Mouse (Mus musculus): ENCODE measurements at regions not wholly inside any gene's neighbourhood (a gene's known extent, or its start where the extent isn't known, plus 50 kb on each side); places are given as distances from the start of the nearest gene placed in this dataset.

GRCm38 (mm10) chr10:45890088-45890626 is 312.5 kb downstream of the Hace1 start:
- no peak overlapping the region for H3K9ac ChIP-seq
- 87% methylated on average over 9 of the region's 9 CpGs for WGBS
- H3K36me3 ChIP-seq (ENCODE audit: poor library complexity, severe bottlenecking) = no peaks in the 10 kb centered on the region
- H3K4me3 ChIP-seq = no peak overlapping the region
- H3K27ac ChIP-seq = no peak overlapping the region
- H3K27me3 ChIP-seq = no peaks in the 10 kb centered on the region
- no peak overlapping the region for H3K4me2 ChIP-seq
- ATAC-seq = no peak
- H3K9me3 ChIP-seq (replicated peaks) = no peaks in the 10 kb centered on the region
- peaks cover 5% of the 10 kb centered on the region; the same call in 1 of the 2 replicates for H3K4me1 ChIP-seq

- Histone ChIP-seq H3K4me2 (no peak overlapping the region), H3K9ac (no peak overlapping the region), H3K9me3 (replicated peaks) (no peaks in the 10 kb centered on the region), H3K27me3 (no peaks in the 10 kb centered on the region), H3K36me3 (ENCODE audit: poor library complexity, severe bottlenecking) (no peaks in the 10 kb centered on the region), H3K27ac (no peak overlapping the region), H3K4me1 (peaks cover 5% of the 10 kb centered on the region; the same call in 1 of the 2 replicates), H3K4me3 (no peak overlapping the region)
- WGBS = 53% methylated on average over 2 of the region's 2 CpGs
- ATAC-seq = no peak
Observed at GRCm38 (mm10) chr10:45892464-45892863, 314.8 kb downstream of the Hace1 start.

GRCm38 (mm10) chr10:45893894-45894831 is 316.5 kb downstream of the Hace1 start:
- WGBS = 70% methylated on average over 2 of the region's 2 CpGs
- H3K36me3 ChIP-seq (ENCODE audit: poor library complexity, severe bottlenecking) = no peaks in the 10 kb centered on the region
- no peak overlapping the region for H3K9ac ChIP-seq
- H3K4me1 ChIP-seq = no peaks in the 10 kb centered on the region; the same call in 1 of the 2 replicates
- no peak overlapping the region for H3K4me2 ChIP-seq
- H3K27me3 ChIP-seq = no peaks in the 10 kb centered on the region
- ATAC-seq = no peak
- no peaks in the 10 kb centered on the region for H3K9me3 ChIP-seq (replicated peaks)
- H3K4me3 ChIP-seq = no peak overlapping the region
- H3K27ac ChIP-seq = no peak overlapping the region

GRCm38 (mm10) chr10:45916928-45917327 is 339.3 kb downstream of the Hace1 start:
- Histone ChIP-seq H3K4me1 (no peaks in the 10 kb centered on the region), H3K9me3 (replicated peaks) (no peaks in the 10 kb centered on the region; the same call in 1 of the 2 replicates), H3K36me3 (ENCODE audit: poor library complexity, severe bottlenecking) (no peaks in the 10 kb centered on the region), H3K9ac (no peak overlapping the region), H3K27ac (no peak overlapping the region), H3K27me3 (no peaks in the 10 kb centered on the region), H3K4me2 (no peak overlapping the region), H3K4me3 (no peak overlapping the region)
- ATAC-seq = 0 out of 2 replicates have a peak, but pooled peaks have one; percentile 13
- 18% methylated on average over 3 of the region's 3 CpGs for WGBS

- Histone ChIP-seq H3K36me3 (ENCODE audit: poor library complexity, severe bottlenecking) (no peaks in the 10 kb centered on the region), H3K27ac (no peak overlapping the region), H3K4me1 (no peaks in the 10 kb centered on the region), H3K27me3 (no peaks in the 10 kb centered on the region), H3K4me2 (no peak overlapping the region), H3K9ac (no peak overlapping the region), H3K4me3 (no peak overlapping the region), H3K9me3 (replicated peaks) (no peaks in the 10 kb centered on the region)
- ATAC-seq = no peak
- 40% methylated on average over 1 of the region's 1 CpGs for WGBS
Observed at GRCm38 (mm10) chr10:45925746-45926145, 348.1 kb downstream of the Hace1 start.

GRCm38 (mm10) chr10:45933631-45934310 is 356.1 kb downstream of the Hace1 start:
- Histone ChIP-seq H3K4me1 (no peaks in the 10 kb centered on the region), H3K9me3 (replicated peaks) (no peaks in the 10 kb centered on the region), H3K36me3 (ENCODE audit: poor library complexity, severe bottlenecking) (no peaks in the 10 kb centered on the region), H3K4me3 (no peak overlapping the region), H3K4me2 (no peak overlapping the region), H3K9ac (no peak overlapping the region), H3K27ac (no peak overlapping the region), H3K27me3 (no peaks in the 10 kb centered on the region)
- no peak for ATAC-seq
- 95% methylated on average over 4 of the region's 4 CpGs for WGBS

GRCm38 (mm10) chr10:45957686-45958085 is 380.1 kb downstream of the Hace1 start:
- ATAC-seq = no peak
- Histone ChIP-seq H3K4me2 (no peak overlapping the region), H3K9ac (no peak overlapping the region), H3K27me3 (no peaks in the 10 kb centered on the region), H3K9me3 (replicated peaks) (no peaks in the 10 kb centered on the region), H3K36me3 (ENCODE audit: poor library complexity, severe bottlenecking) (no peaks in the 10 kb centered on the region), H3K4me3 (no peak overlapping the region), H3K27ac (no peak overlapping the region), H3K4me1 (no peaks in the 10 kb centered on the region)

GRCm38 (mm10) chr10:45972240-45972639 is 394.6 kb downstream of the Hace1 start:
- Histone ChIP-seq H3K27me3 (no peaks in the 10 kb centered on the region), H3K27ac (no peak overlapping the region), H3K4me2 (no peak overlapping the region), H3K4me3 (no peak overlapping the region), H3K36me3 (ENCODE audit: poor library complexity, severe bottlenecking) (no peaks in the 10 kb centered on the region), H3K4me1 (no peaks in the 10 kb centered on the region), H3K9ac (no peak overlapping the region), H3K9me3 (replicated peaks) (no peaks in the 10 kb centered on the region)
- WGBS = 80% methylated on average over 1 of the region's 1 CpGs
- ATAC-seq = no peak

- 67% methylated on average over 4 of the region's 4 CpGs for WGBS
- Histone ChIP-seq H3K27ac (no peak overlapping the region), H3K4me2 (no peak overlapping the region), H3K27me3 (no peaks in the 10 kb centered on the region), H3K4me1 (peaks cover 10% of the 10 kb centered on the region), H3K9me3 (replicated peaks) (no peaks in the 10 kb centered on the region), H3K4me3 (no peak overlapping the region), H3K9ac (no peak overlapping the region), H3K36me3 (ENCODE audit: poor library complexity, severe bottlenecking) (no peaks in the 10 kb centered on the region)
- ATAC-seq = no peak
Observed at GRCm38 (mm10) chr10:45982731-45983274, 405.2 kb downstream of the Hace1 start.

GRCm38 (mm10) chr10:45983671-45984335 is 406.2 kb downstream of the Hace1 start:
- no peaks in the 10 kb centered on the region for H3K27me3 ChIP-seq
- WGBS = 61% methylated on average over 6 of the region's 6 CpGs
- ATAC-seq = peak; percentile 84
- H3K36me3 ChIP-seq (ENCODE audit: poor library complexity, severe bottlenecking) = no peaks in the 10 kb centered on the region
- no peak overlapping the region for H3K9ac ChIP-seq
- no peak overlapping the region for H3K4me3 ChIP-seq
- H3K4me1 ChIP-seq = peaks cover 10% of the 10 kb centered on the region
- no peak overlapping the region for H3K4me2 ChIP-seq
- H3K9me3 ChIP-seq (replicated peaks) = no peaks in the 10 kb centered on the region
- no peak overlapping the region for H3K27ac ChIP-seq

GRCm38 (mm10) chr10:45986341-45986740 is 408.7 kb downstream of the Hace1 start:
- Histone ChIP-seq H3K27ac (no peak overlapping the region), H3K27me3 (no peaks in the 10 kb centered on the region), H3K4me1 (peaks cover 10% of the 10 kb centered on the region), H3K4me2 (no peak overlapping the region), H3K9ac (no peak overlapping the region), H3K36me3 (ENCODE audit: poor library complexity, severe bottlenecking) (no peaks in the 10 kb centered on the region), H3K9me3 (replicated peaks) (no peaks in the 10 kb centered on the region), H3K4me3 (no peak overlapping the region)
- WGBS = 94% methylated on average over 2 of the region's 2 CpGs
- no peak for ATAC-seq

Measured in forebrain, embryonic 13.5 days (tissue).